Mouse (Mus musculus) midbrain, embryonic 10.5 days (tissue): ENCODE data around the gene Gm21797. TPM values are rescaled to one million over a fixed set of nuclear protein-coding genes. Genes with fewer than 3 reads are reported as not detected.
"Not testable (repeated sequence)": the region's sequence is repeated elsewhere in the genome, so short reads cannot be mapped to it uniquely, and the experiment has no call there.

Source experiments
- DNase-seq: peaks from one replicate; pipeline ENCODE4 v3.0.0-alpha.2; 2017; ENCODE audit warnings: low spot score
- H3K27ac ChIP-seq: fragments of 300-500 bp; sonication (generic); replicated peaks from 2 replicates; pipeline ENCODE4 v1.5.1; 2016; ENCODE audit warnings: mild to moderate bottlenecking
- H3K27me3 ChIP-seq: fragments of 300-500 bp; sonication (generic); 2 replicates; pipeline ENCODE4 v1.6.1; 2016; ENCODE audit warnings: low read depth, mild to moderate bottlenecking; ENCODE audit not compliant: poor library complexity, severe bottlenecking
- H3K36me3 ChIP-seq: fragments of 300-500 bp; sonication (generic); 2 replicates; pipeline ENCODE4 v1.6.1; 2016; ENCODE audit warnings: mild to moderate bottlenecking, moderate library complexity
- H3K4me1 ChIP-seq: fragments of 300-500 bp; sonication (generic); 2 replicates; pipeline ENCODE4 v1.6.1; 2016
- H3K4me3 ChIP-seq: fragments of 300-500 bp; sonication (generic); 2 replicates; pipeline ENCODE4 v1.5.1; 2016; ENCODE audit warnings: mild to moderate bottlenecking, moderate library complexity
- H3K9me3 ChIP-seq: fragments of 300-500 bp; sonication (generic); replicated peaks from 2 replicates; pipeline ENCODE4 v1.6.1; 2016; ENCODE audit warnings: mild to moderate bottlenecking
- WGBS: fragments of 180-500 bp; shearing (Covaris S2); methylation state at CpG from one replicate; pipeline ENCODE4 v1.1.7; 2016; 5-methylcytosine and 5-hydroxymethylcytosine counted together
- polyA plus RNA-seq: library from polyadenylated mRNA; unstranded; fragments of >200 nt; fragmentation: Nextera tagmentation; extraction: Ambion mirVana; gene quantifications from 2 replicates; pipeline ENCODE4 v1.2.1, GENCODE M21; 2016

Gene Gm21797
- polyA plus RNA-seq = not detected in 2 replicates

DNA sequence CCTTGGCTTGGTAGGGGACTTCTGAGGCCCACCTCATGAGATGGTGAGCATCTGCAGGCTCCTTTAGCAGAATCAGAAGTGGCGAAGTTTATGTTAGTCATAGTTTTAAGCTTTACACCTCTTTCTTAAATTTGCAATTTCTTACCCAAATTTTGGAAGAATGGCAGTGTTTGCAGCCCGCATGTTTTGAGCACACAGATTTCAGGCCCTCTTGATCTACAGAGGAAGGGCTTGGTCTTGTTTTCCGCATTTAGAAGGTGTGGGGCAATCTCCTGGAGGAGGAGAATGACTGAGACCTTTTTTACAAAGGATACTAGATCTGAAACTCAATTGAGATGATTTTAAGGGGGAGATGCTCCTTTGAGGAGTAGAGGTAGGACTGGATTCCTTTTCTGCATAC, at the start of gene Gm21797:
Gene Gm21797 (minus strand): TSS at position 101 of the 400 bp plus-strand sequence.
- not testable (repeated sequence) for H3K4me3 ChIP-seq, H3K36me3 ChIP-seq, H3K27ac ChIP-seq, H3K4me1 ChIP-seq, H3K9me3 ChIP-seq, H3K27me3 ChIP-seq, DNase-seq
- no CpG with 5 or more reads among the region's 3 CpGs for WGBS

DNA sequence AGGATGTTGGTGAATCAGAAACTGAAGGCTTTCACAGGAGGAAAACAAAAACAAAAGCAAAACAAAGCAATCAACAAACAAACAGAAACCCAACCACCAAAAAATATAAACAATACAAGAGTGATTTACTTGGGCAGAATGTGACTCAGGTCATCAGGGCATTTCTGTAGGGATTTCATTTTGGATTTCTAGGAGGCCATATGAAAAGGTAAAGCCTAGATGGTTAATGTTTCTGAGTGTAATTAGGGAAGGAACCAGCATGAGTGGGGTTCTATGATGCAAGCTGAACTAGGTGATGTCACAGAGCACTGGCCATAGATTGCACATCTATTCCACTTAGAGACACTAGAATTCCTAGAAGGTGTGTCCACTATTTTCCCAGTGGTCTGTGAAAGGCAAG, 29.0 kb upstream of the Gm21797 start, which contains the start of gene Gm20795:
Gene Gm20795 (plus strand): TSS at position 301 of the 400 bp plus-strand sequence.
- not testable (repeated sequence) for H3K27me3 ChIP-seq, H3K36me3 ChIP-seq, DNase-seq, H3K9me3 ChIP-seq, H3K27ac ChIP-seq, H3K4me1 ChIP-seq, H3K4me3 ChIP-seq

Other genes starting within 250 kb of the Gm21797 start
- not detected in 2 replicates for gene Gm21852, start 123.8 kb downstream of the Gm21797 start, polyA plus RNA-seq
- not detected in 2 replicates for gene Gm20795, start 29.1 kb upstream of the Gm21797 start, polyA plus RNA-seq